Mouse (Mus musculus) hindbrain, postnatal 0 days (tissue): ENCODE data around the gene Sgip1. TPM values are rescaled to one million over a fixed set of nuclear protein-coding genes. Genes with fewer than 3 reads are reported as not detected.
A peak's percentile ranks its signal among the peaks of the same experiment; 100 is the strongest.

Source experiments
- ATAC-seq: fragments of 200-750 bp; cut with Nextera tagmentation; 2 replicates; pipeline ENCODE4 v1.8.0; 2017; ENCODE audit warnings: mild to moderate bottlenecking, moderate TSS enrichment, moderate library complexity
- DNase-seq: peaks from one replicate; pipeline ENCODE4 v3.0.0-alpha.2; 2015; ENCODE audit warnings: low spot score
- H3K27ac ChIP-seq: fragments of 300-500 bp; sonication (generic); 2 replicates; pipeline ENCODE4 v1.5.1; 2014; ENCODE audit warnings: mild to moderate bottlenecking
- H3K27me3 ChIP-seq: fragments of 300-500 bp; sonication (generic); 2 replicates; pipeline ENCODE4 v1.6.1; 2014; ENCODE audit warnings: low read length, mixed read lengths; ENCODE audit not compliant: insufficient read depth
- H3K36me3 ChIP-seq: fragments of 300-500 bp; sonication (generic); 2 replicates; pipeline ENCODE4 v1.6.1; 2014; ENCODE audit warnings: low read length, mixed read lengths; ENCODE audit not compliant: insufficient read depth
- H3K4me1 ChIP-seq: fragments of 300-500 bp; sonication (generic); 2 replicates; pipeline ENCODE4 v1.6.1; 2014; ENCODE audit warnings: antibody characterized with exemption, low read length, mixed read lengths; ENCODE audit not compliant: insufficient read depth
- H3K4me2 ChIP-seq: fragments of 300-500 bp; sonication (generic); 2 replicates; pipeline ENCODE4 v1.6.1; 2014; ENCODE audit warnings: low read depth, mild to moderate bottlenecking, low read length, moderate library complexity, mixed read lengths
- H3K4me3 ChIP-seq: fragments of 300-500 bp; sonication (generic); 2 replicates; pipeline ENCODE4 v1.5.1; 2014; ENCODE audit warnings: low read length
- H3K9ac ChIP-seq: fragments of 300-500 bp; sonication (generic); replicated peaks from 2 replicates; pipeline ENCODE4 v1.6.1; 2014; ENCODE audit warnings: mild to moderate bottlenecking, low read length, moderate library complexity, mixed read lengths
- H3K9me3 ChIP-seq: fragments of 300-500 bp; sonication (generic); 2 replicates; pipeline ENCODE4 v1.6.1; 2016; ENCODE audit warnings: low read length, mixed read lengths
- CTCF ChIP-seq: IDR thresholded peaks from 2 replicates; pipeline ENCODE4 v1.5.1; 2016; ENCODE audit warnings: antibody characterized with exemption, control low read depth, low read depth
- WGBS: fragments of 180-500 bp; shearing (Covaris S2); extraction: QIAGEN DNeasy Blood & Tissue Kit; methylation state at CpG from one replicate; pipeline ENCODE4 v1.1.7; 2014; 5-methylcytosine and 5-hydroxymethylcytosine counted together
- polyA plus RNA-seq: library from polyadenylated mRNA; unstranded; fragments of >200 nt; fragmentation: Nextera tagmentation; extraction: Ambion mirVana; gene quantifications from 2 replicates; pipeline ENCODE4 v1.2.1, GENCODE M21; 2015
- total RNA-seq: library from RNA; depleted of rRNA; stranded (reverse); fragments of >200 nt; gene quantifications from 2 replicates; pipeline ENCODE4 v1.2.3, GENCODE M21; 2014; rRNA removed

The Sgip1 gene
- 34.6 and 41.4 TPM in 2 replicates for total RNA-seq
- 60.8 and 62.0 TPM in 2 replicates for polyA plus RNA-seq

- ATAC-seq (no peak), DNase-seq (no peak)
- Histone ChIP-seq H3K9me3 (no peaks in the 10 kb centered on the region), H3K27me3 (no peaks in the 10 kb centered on the region), H3K4me3 (no peak within 1 kb of the TSS), H3K36me3 (no peaks in the 10 kb centered on the region), H3K4me1 (no peaks in the 10 kb centered on the region), H3K4me2 (no peak within 1 kb of the TSS), H3K9ac (no peak within 1 kb of the TSS), H3K27ac (no peak within 1 kb of the TSS)
- WGBS, result 64% methylated on average over 8 of the region's 8 CpGs
- no peak for TF ChIP-seq CTCF
Observed at GRCm38 (mm10) chr4:102741287-102741686, at the start of gene Sgip1. Gene Sgip1, plus strand, starts transcription at chr4:102741297.

GRCm38 (mm10) chr4:102691402-102691801 is 49.7 kb upstream of the Sgip1 start:
- H3K4me2 ChIP-seq, result no peak overlapping the region
- DNase-seq (peak; percentile 29), ATAC-seq (no peak)
- H3K4me3 ChIP-seq, result no peak overlapping the region
- no peak for TF ChIP-seq CTCF
- no peaks in the 10 kb centered on the region for H3K27me3 ChIP-seq
- no peaks in the 10 kb centered on the region for H3K9me3 ChIP-seq
- 60% methylated on average over 4 of the region's 4 CpGs for WGBS
- H3K36me3 ChIP-seq, result no peaks in the 10 kb centered on the region
- no peak overlapping the region for H3K9ac ChIP-seq
- H3K27ac ChIP-seq, result no peak overlapping the region
- no peaks in the 10 kb centered on the region for H3K4me1 ChIP-seq

- Histone ChIP-seq H3K9ac (no peak overlapping the region), H3K27me3 (no peaks in the 10 kb centered on the region), H3K4me1 (no peaks in the 10 kb centered on the region), H3K27ac (no peak overlapping the region), H3K4me3 (no peak overlapping the region), H3K36me3 (no peaks in the 10 kb centered on the region), H3K4me2 (no peak overlapping the region), H3K9me3 (no peaks in the 10 kb centered on the region)
- ATAC-seq, result no peak
- DNase-seq, result no peak
- WGBS, result 97% methylated on average over 7 of the region's 7 CpGs
- TF ChIP-seq CTCF, result no peak
Observed at GRCm38 (mm10) chr4:102697966-102698365, 43.1 kb upstream of the Sgip1 start.

- no peak overlapping the region for H3K4me2 ChIP-seq
- WGBS, result 82% methylated on average over 4 of the region's 4 CpGs
- no peak overlapping the region for H3K4me3 ChIP-seq
- TF ChIP-seq CTCF, result no peak
- H3K27ac ChIP-seq, result no peak overlapping the region
- H3K36me3 ChIP-seq, result no peaks in the 10 kb centered on the region
- H3K4me1 ChIP-seq, result no peaks in the 10 kb centered on the region
- H3K9ac ChIP-seq, result no peak overlapping the region
- no peak for ATAC-seq
- no peak for DNase-seq
- no peaks in the 10 kb centered on the region for H3K27me3 ChIP-seq
- no peaks in the 10 kb centered on the region for H3K9me3 ChIP-seq
Observed at GRCm38 (mm10) chr4:102711731-102712130, 29.4 kb upstream of the Sgip1 start.

GRCm38 (mm10) chr4:102715532-102715931 is 25.6 kb upstream of the Sgip1 start:
- Histone ChIP-seq H3K9ac (no peak overlapping the region), H3K9me3 (no peaks in the 10 kb centered on the region), H3K4me3 (no peak overlapping the region), H3K4me1 (no peaks in the 10 kb centered on the region), H3K4me2 (no peak overlapping the region), H3K36me3 (no peaks in the 10 kb centered on the region), H3K27ac (no peak overlapping the region), H3K27me3 (no peaks in the 10 kb centered on the region)
- DNase-seq (no peak), ATAC-seq (no peak)
- TF ChIP-seq CTCF, result no peak

DNA sequence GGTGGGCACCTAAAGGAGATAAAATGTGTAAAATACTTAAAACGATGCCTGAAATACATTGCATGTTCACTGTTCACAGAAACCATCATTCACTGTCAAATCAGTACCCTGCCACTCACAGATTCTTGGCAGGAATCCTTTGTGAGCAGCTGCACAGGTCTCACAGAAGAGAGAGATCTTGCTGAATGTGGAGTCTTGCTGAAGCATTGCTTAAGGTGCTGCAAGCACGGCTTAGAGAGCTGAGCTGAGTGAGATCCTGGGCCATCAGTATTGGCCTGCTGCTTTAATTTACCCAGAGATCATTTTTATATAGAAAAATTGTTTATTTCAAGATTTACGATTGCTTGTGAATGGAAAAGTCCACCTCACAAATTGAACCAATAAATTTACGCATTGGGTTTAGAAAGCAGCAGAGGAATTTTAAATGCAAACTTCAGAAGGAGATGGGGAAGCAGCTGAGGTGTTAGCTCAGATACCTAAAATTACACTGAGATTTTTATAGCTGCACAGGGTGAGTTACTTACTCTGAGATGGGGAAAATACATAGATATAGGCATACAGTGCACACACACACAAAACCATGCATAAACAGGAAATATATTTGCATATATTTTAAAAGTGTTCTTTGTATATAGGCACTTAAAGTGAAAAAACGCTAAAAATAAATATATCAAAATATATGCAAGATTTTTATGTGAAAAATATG is 23.8 kb upstream of the Sgip1 start:
- no peak overlapping the region for H3K4me2 ChIP-seq
- TF ChIP-seq CTCF, result no peak
- H3K4me1 ChIP-seq, result no peaks in the 10 kb centered on the region
- H3K9ac ChIP-seq, result no peak overlapping the region
- ATAC-seq (no peak), DNase-seq (peak; percentile 2)
- no peaks in the 10 kb centered on the region for H3K36me3 ChIP-seq
- H3K4me3 ChIP-seq, result no peak overlapping the region
- H3K27ac ChIP-seq, result no peak overlapping the region
- H3K27me3 ChIP-seq, result no peaks in the 10 kb centered on the region
- H3K9me3 ChIP-seq, result no peaks in the 10 kb centered on the region
- WGBS, result 66% methylated on average over 5 of the region's 5 CpGs

GRCm38 (mm10) chr4:102719535-102719934 is 21.6 kb upstream of the Sgip1 start:
- TF ChIP-seq CTCF, result peak; percentile 57
- H3K4me2 ChIP-seq, result no peak overlapping the region
- H3K9ac ChIP-seq, result no peak overlapping the region
- no peak for ATAC-seq
- H3K4me1 ChIP-seq, result no peaks in the 10 kb centered on the region
- H3K4me3 ChIP-seq, result no peak overlapping the region
- H3K9me3 ChIP-seq, result no peaks in the 10 kb centered on the region
- H3K36me3 ChIP-seq, result no peaks in the 10 kb centered on the region
- peak; percentile 60 for DNase-seq
- no peaks in the 10 kb centered on the region for H3K27me3 ChIP-seq
- H3K27ac ChIP-seq, result no peak overlapping the region
- WGBS, result 9% methylated on average over 1 of the region's 1 CpGs
